Mouse (Mus musculus) C2C12 (cell line): ENCODE data around the gene Iqsec1. TPM values are rescaled to one million over a fixed set of nuclear protein-coding genes. Genes with fewer than 3 reads are reported as not detected.

Experiments
- H3K27me3 ChIP-seq: one replicate; pipeline ENCODE4 v1.6.1; 2011; ENCODE audit not compliant: control insufficient read depth, insufficient read depth, insufficient read length
- H3K36me3 ChIP-seq: one replicate; pipeline ENCODE4 v1.6.1; 2011; ENCODE audit not compliant: control insufficient read depth, insufficient read depth
- H3K4me3 ChIP-seq: one replicate; pipeline ENCODE4 v1.5.1; 2011; ENCODE audit warnings: mild to moderate bottlenecking, control low read depth; ENCODE audit not compliant: poor library complexity, insufficient read depth, severe bottlenecking
- H3K79me2 ChIP-seq: one replicate; pipeline ENCODE4 v1.6.1; 2011; ENCODE audit not compliant: control insufficient read depth, insufficient read depth
- H3K79me3 ChIP-seq: one replicate; pipeline ENCODE4 v1.6.1; 2011; ENCODE audit warnings: low read depth, control low read depth
- H3ac ChIP-seq: one replicate; pipeline ENCODE3; 2011; ENCODE audit warnings: low read depth; ENCODE audit not compliant: control insufficient read depth, insufficient read length
- CEBPB ChIP-seq: IDR thresholded peaks from one replicate; pipeline ENCODE4 v1.6.1; 2011; ENCODE audit warnings: low read depth, mild to moderate bottlenecking, control low read depth, moderate library complexity
- CTCF ChIP-seq: IDR thresholded peaks from one replicate; pipeline ENCODE4 v1.5.1; 2011; ENCODE audit not compliant: control insufficient read depth, insufficient read depth, insufficient read length
- FOSL1 ChIP-seq: IDR thresholded peaks from one replicate; pipeline ENCODE4 v1.8.0; 2011; ENCODE audit warnings: mild to moderate bottlenecking, low read length; ENCODE audit not compliant: poor library complexity, insufficient read depth, severe bottlenecking
- MAX ChIP-seq: IDR thresholded peaks from one replicate; pipeline ENCODE4 v1.6.1; 2011; ENCODE audit warnings: mild to moderate bottlenecking, control low read depth
- MYOD1 ChIP-seq: IDR thresholded peaks from one replicate; pipeline ENCODE4 v1.6.1; 2011; ENCODE audit warnings: low read depth; ENCODE audit not compliant: control insufficient read depth, insufficient read length
- MYOG ChIP-seq: IDR thresholded peaks from one replicate; pipeline ENCODE4 v1.6.1; 2011; ENCODE audit not compliant: control insufficient read depth, insufficient read length; ENCODE audit errors: extremely low read depth
- USF1 ChIP-seq: IDR thresholded peaks from one replicate; pipeline ENCODE4 v1.6.1; 2011; ENCODE audit warnings: low read depth, mild to moderate bottlenecking, control low read depth, moderate library complexity
- polyA plus RNA-seq: library from polyadenylated mRNA; unstranded; fragments of >200 nt; fragmentation: generic; extraction: Trizol; gene quantifications from one replicate; pipeline ENCODE4 v1.2.1, GENCODE M21; 2012; ENCODE audit warnings: missing spikeins

Iqsec1 gene
- polyA plus RNA-seq, 1 experiment = 20.6 TPM

DNA sequence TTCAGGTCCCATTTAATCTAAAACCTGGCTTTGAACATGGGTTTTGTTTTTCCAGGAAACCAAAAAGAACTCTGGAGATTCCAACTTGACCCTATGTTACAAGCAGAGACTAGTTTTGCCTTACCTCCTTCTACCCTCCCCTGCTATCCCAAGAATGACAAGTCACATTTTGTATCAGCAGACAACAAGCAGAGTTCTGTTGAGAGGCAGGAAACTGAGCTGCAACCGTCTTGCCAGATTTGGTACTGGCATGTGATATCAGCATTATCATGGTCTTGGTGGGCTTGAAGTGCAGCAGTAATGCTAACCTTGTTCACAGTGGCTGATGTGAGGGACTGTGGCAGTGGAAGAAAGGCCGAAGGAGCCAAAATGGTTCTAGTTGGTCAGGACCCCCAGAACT is 141.0 kb downstream of the Iqsec1 start:
- H3K27me3 ChIP-seq = no peaks in the 10 kb centered on the region
- no peaks in the 10 kb centered on the region for H3K79me3 ChIP-seq
- no peaks in the 10 kb centered on the region for H3K79me2 ChIP-seq
- H3K4me3 ChIP-seq = no peak overlapping the region
- H3K36me3 ChIP-seq = no peaks in the 10 kb centered on the region
- TF ChIP-seq CTCF (no peak), USF1 (no peak), MAX (no peak), FOSL1 (no peak), MYOD1 (no peak), MYOG (no peak)
- no peak overlapping the region for H3ac ChIP-seq

DNA sequence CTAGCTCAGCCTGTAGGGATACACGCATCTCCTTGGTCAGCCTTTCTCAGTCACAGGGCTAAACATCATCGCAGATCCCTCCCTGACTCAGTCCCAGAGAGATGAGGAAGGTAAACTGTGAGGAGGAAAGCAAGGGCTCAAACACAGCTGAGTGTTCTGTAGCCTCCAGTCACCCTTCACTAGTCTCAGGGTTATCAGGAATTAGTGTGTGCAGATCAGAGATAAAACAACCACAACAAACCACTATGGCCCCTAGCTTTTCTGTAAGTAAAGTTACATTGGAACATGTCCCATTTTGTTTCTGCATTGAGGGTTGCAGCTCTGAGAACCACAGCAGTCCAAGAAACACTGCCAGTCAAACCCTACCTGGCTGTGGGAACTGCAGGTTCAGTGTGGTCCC is 148.5 kb downstream of the Iqsec1 start:
- no peak for TF ChIP-seq CEBPB
- H3K79me2 ChIP-seq = no peaks in the 10 kb centered on the region

DNA sequence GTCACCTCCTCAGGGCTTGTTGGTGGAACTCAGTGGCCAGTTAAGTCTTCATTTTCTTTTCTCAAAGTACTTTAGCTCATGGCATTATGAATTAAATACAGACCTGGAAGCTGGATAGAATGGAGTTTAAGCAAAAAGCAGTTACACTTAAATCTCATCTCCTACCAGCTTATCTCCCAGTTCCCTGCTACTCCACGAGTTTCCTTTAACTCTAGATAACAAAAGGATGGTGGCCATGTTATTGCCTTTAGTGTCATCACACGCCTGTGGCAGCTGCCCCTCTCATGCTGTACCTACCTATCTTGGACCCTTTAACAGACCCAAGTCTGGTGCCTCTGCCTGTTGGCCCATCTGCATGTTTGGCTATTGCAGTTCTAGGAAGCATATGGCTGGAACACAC is 151.7 kb downstream of the Iqsec1 start:
- peaks cover 27% of the 10 kb centered on the region for H3K27me3 ChIP-seq
- H3K79me3 ChIP-seq = no peaks in the 10 kb centered on the region
- H3K79me2 ChIP-seq = no peaks in the 10 kb centered on the region
- no peak overlapping the region for H3ac ChIP-seq
- no peaks in the 10 kb centered on the region for H3K36me3 ChIP-seq
- no peak overlapping the region for H3K4me3 ChIP-seq
- TF ChIP-seq MYOD1 (no peak), MYOG (no peak), MAX (no peak), CEBPB (no peak), CTCF (no peak)

More for the DNA sequence above, 148.5 kb downstream of the Iqsec1 start:
- H3K79me3 ChIP-seq = no peaks in the 10 kb centered on the region
- no peaks in the 10 kb centered on the region for H3K36me3 ChIP-seq
- H3K4me3 ChIP-seq = no peak overlapping the region
- H3ac ChIP-seq = no peak overlapping the region
- peaks cover 23% of the 10 kb centered on the region for H3K27me3 ChIP-seq

DNA sequence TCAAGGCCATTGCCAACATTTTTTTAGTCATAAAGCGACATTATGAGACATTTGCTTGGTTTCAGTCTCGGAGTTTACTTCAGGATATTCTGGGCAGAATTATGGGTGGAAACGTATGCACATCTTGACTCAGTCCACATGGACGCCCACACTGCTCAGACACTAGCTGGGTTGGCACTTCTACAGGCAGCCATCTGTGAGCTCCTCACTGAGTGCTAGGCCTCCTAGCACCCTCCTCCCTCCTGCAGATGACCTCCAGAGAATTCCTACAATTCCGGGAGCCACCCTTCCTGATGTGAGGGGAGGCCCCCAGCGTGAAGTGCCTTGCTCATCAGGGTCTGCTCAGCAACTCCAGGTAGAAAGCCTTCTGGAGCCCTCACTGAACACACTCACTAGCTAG is 158.9 kb downstream of the Iqsec1 start:
- no peaks in the 10 kb centered on the region for H3K79me3 ChIP-seq
- H3K4me3 ChIP-seq = no peak overlapping the region
- no peaks in the 10 kb centered on the region for H3K36me3 ChIP-seq
- peaks cover 49% of the 10 kb centered on the region for H3K27me3 ChIP-seq
- no peak overlapping the region for H3ac ChIP-seq
- TF ChIP-seq USF1 = no peak
- TF ChIP-seq FOSL1 = no peak
- no peak for TF ChIP-seq MYOD1
- no peak for TF ChIP-seq MAX
- TF ChIP-seq CTCF = no peak
- no peak for TF ChIP-seq MYOG
- no peak for TF ChIP-seq CEBPB
- no peaks in the 10 kb centered on the region for H3K79me2 ChIP-seq

DNA sequence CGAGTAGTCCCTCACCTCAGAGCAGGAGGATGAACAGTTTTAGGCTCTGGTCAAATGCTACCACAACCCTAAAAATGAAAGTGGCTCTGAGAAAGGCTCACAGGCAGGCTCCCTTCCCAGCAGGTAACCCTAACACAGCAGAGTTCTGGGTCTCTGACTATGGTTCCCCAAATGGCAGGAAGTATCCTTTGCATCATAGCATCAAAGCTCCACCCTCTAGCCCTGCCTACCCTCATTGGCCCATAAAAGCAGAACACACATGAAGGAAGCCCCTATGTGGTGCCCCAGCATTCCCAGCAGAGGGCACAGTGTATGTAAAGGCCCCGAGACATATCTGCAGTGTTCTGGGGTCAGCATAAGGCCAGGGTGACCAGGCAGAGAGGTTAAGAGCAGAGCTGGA is 163.4 kb downstream of the Iqsec1 start:
- Histone ChIP-seq H3K79me3 (no peaks in the 10 kb centered on the region), H3K79me2 (no peaks in the 10 kb centered on the region), H3K27me3 (peaks cover 49% of the 10 kb centered on the region), H3K4me3 (no peak overlapping the region), H3K36me3 (no peaks in the 10 kb centered on the region), H3ac (no peak overlapping the region)
- no peak for TF ChIP-seq FOSL1

DNA sequence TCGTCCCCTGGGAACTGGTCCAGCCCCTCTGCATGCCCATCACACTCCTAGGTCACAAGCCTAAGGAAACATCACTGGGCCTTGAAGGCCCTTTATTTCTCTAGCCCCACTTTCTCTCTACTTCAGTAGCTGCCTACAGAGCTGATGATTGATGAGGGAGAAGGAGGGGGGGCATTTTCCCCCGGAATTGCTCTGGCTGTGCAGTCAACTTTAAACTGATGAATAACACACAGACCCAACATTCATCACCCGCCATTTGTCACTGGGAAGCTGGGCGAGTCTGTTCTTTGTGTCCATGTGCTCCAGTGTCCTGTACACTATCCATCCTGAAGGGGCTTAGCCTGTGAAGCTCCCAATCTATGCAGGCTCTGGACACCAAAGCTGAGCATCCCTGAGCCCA is 165.2 kb downstream of the Iqsec1 start:
- Histone ChIP-seq H3K79me2 (no peaks in the 10 kb centered on the region), H3K36me3 (no peaks in the 10 kb centered on the region), H3ac (no peak overlapping the region), H3K79me3 (no peaks in the 10 kb centered on the region), H3K27me3 (peaks cover 42% of the 10 kb centered on the region), H3K4me3 (no peak overlapping the region)
- TF ChIP-seq MAX = no peak
- TF ChIP-seq USF1 = no peak
- TF ChIP-seq FOSL1 = no peak
- TF ChIP-seq MYOG = no peak
